Mouse (Mus musculus) midbrain, postnatal 0 days (tissue): ENCODE data around the gene Gpsm2. TPM values are rescaled to one million over a fixed set of nuclear protein-coding genes. Genes with fewer than 3 reads are reported as not detected.

Source experiments
- ATAC-seq: fragments of 200-750 bp; cut with Nextera tagmentation; 2 replicates; pipeline ENCODE4 v1.8.0; 2017; ENCODE audit warnings: moderate number of reproducible peaks, mild to moderate bottlenecking, moderate TSS enrichment, moderate library complexity; ENCODE audit not compliant: low FRiP score
- DNase-seq: peaks from one replicate; pipeline ENCODE4 v3.0.0-alpha.2; 2015; ENCODE audit warnings: low spot score
- H3K27ac ChIP-seq: fragments of 300-500 bp; sonication (generic); 2 replicates; pipeline ENCODE4 v1.5.1; 2014; ENCODE audit warnings: low read depth, mild to moderate bottlenecking, low read length, mixed read lengths
- H3K27me3 ChIP-seq: fragments of 300-500 bp; sonication (generic); 2 replicates; pipeline ENCODE4 v1.6.1; 2014; ENCODE audit warnings: low read length, control low read depth, mixed read lengths; ENCODE audit not compliant: insufficient read depth
- H3K36me3 ChIP-seq: fragments of 300-500 bp; sonication (generic); 2 replicates; pipeline ENCODE4 v1.6.1; 2014; ENCODE audit warnings: low read length, control low read depth, mixed read lengths; ENCODE audit not compliant: insufficient read depth
- H3K4me1 ChIP-seq: fragments of 300-500 bp; sonication (generic); 2 replicates; pipeline ENCODE4 v1.6.1; 2014; ENCODE audit warnings: mild to moderate bottlenecking, control low read depth, antibody characterized with exemption, low read length, mixed read lengths; ENCODE audit not compliant: insufficient read depth
- H3K4me2 ChIP-seq: fragments of 300-500 bp; sonication (generic); 2 replicates; pipeline ENCODE4 v1.6.1; 2014; ENCODE audit warnings: low read depth, mild to moderate bottlenecking, low read length, mixed read lengths; ENCODE audit not compliant: poor library complexity, severe bottlenecking
- H3K4me3 ChIP-seq: fragments of 300-500 bp; sonication (generic); 2 replicates; pipeline ENCODE4 v1.5.1; 2014; ENCODE audit warnings: low read depth, mild to moderate bottlenecking, low read length, moderate library complexity
- H3K9ac ChIP-seq: fragments of 300-500 bp; sonication (generic); replicated peaks from 2 replicates; pipeline ENCODE4 v1.6.1; 2014; ENCODE audit warnings: mild to moderate bottlenecking, low read length, moderate library complexity, mixed read lengths; ENCODE audit not compliant: poor library complexity, severe bottlenecking
- H3K9me3 ChIP-seq: fragments of 300-500 bp; sonication (generic); 2 replicates; pipeline ENCODE4 v1.6.1; 2016; ENCODE audit warnings: low read length, control low read depth
- CTCF ChIP-seq: IDR thresholded peaks from 2 replicates; pipeline ENCODE4 v1.5.1; 2016; ENCODE audit warnings: antibody characterized with exemption, mild to moderate bottlenecking
- WGBS: fragments of 180-500 bp; shearing (Covaris S2); extraction: QIAGEN DNeasy Blood & Tissue Kit; methylation state at CpG from one replicate; pipeline ENCODE4 v1.1.7; 2014; 5-methylcytosine and 5-hydroxymethylcytosine counted together
- polyA plus RNA-seq: library from polyadenylated mRNA; unstranded; fragments of >200 nt; fragmentation: Nextera tagmentation; extraction: Ambion mirVana; gene quantifications from 2 replicates; pipeline ENCODE4 v1.2.1, GENCODE M21; 2015
- total RNA-seq: library from RNA; depleted of rRNA; stranded (reverse); fragments of >200 nt; gene quantifications from 2 replicates; pipeline ENCODE4 v1.2.3, GENCODE M21; 2014; rRNA removed

Gene Gpsm2
- total and polyA plus RNA-seq, 2 experiments from 2014 or later: 10.6 to 13.3 TPM

- H3K9ac ChIP-seq: no peak overlapping the region
- no peaks in the 10 kb centered on the region for H3K4me1 ChIP-seq
- H3K4me2 ChIP-seq: no peak overlapping the region
- WGBS: 35% methylated on average over 7 of the region's 7 CpGs
- no peak for ATAC-seq
- H3K27me3 ChIP-seq: no peaks in the 10 kb centered on the region
- DNase-seq: peak; percentile 39
- no peaks in the 10 kb centered on the region for H3K9me3 ChIP-seq
- peaks cover 22% of the 10 kb centered on the region for H3K36me3 ChIP-seq
- H3K4me3 ChIP-seq: no peak overlapping the region
- no peak overlapping the region for H3K27ac ChIP-seq
- no peak for TF ChIP-seq CTCF
These were observed 76.1 kb downstream of the Gpsm2 start for GRCm38 (mm10) chr3:108646036-108646435.

DNA sequence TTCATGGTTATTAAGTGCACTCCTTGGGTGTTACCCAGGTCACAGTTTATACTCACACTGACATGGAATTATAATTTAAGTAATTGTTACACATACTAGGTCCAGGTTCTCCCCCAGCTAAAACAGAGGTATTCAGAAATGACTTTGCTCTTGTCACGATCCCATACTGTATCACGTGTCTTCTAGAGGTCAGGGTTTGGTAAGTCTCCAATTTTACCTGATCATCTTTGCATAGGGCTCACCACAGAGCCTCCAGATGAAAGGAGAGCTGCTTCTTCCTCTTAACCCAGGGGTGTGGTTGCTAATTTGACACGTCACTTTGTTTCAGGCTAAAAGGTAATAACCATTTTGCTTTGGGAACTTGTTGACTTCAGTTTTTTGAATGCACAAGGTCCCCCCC, 77.3 kb downstream of the Gpsm2 start:
- Histone ChIP-seq H3K27ac (no peak overlapping the region), H3K4me3 (no peak overlapping the region), H3K9ac (no peak overlapping the region), H3K4me2 (no peak overlapping the region), H3K27me3 (no peaks in the 10 kb centered on the region), H3K9me3 (no peaks in the 10 kb centered on the region), H3K36me3 (peaks cover 22% of the 10 kb centered on the region), H3K4me1 (no peaks in the 10 kb centered on the region)
- no peak for DNase-seq
- no peak for ATAC-seq
- WGBS: 95% methylated on average over 3 of the region's 3 CpGs
- no peak for TF ChIP-seq CTCF

- no peaks in the 10 kb centered on the region for H3K9me3 ChIP-seq
- H3K27ac ChIP-seq: no peak overlapping the region
- H3K27me3 ChIP-seq: no peaks in the 10 kb centered on the region
- no peak overlapping the region for H3K4me2 ChIP-seq
- no peak overlapping the region for H3K9ac ChIP-seq
- ATAC-seq (no peak), DNase-seq (no peak)
- H3K4me3 ChIP-seq: no peak overlapping the region
- 94% methylated on average over 4 of the region's 4 CpGs for WGBS
- no peaks in the 10 kb centered on the region for H3K4me1 ChIP-seq
- H3K36me3 ChIP-seq: peaks cover 39% of the 10 kb centered on the region
- no peak for TF ChIP-seq CTCF
These were observed 81.1 kb downstream of the Gpsm2 start for GRCm38 (mm10) chr3:108640998-108641397.

DNA sequence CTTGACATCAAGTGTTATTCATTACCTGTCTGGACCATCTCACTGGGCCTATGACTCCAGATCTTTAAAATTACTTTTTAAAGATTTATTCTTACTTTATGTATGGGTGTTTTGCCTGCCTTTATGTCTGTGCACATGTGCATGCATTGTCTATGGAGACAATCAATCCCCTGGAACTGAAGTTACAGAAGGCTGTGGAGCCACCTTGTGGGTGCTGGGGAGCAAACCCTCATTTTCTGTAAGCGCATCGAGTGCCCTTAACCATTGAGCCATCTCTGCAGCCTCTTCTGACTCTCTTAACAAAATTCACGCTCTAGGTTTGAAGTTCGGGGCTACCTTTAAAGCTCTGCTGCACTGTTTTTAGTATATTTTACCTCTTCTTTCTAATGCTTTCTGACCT, 82.7 kb downstream of the Gpsm2 start:
- Histone ChIP-seq H3K9ac (no peak overlapping the region), H3K27ac (no peak overlapping the region), H3K4me1 (no peaks in the 10 kb centered on the region), H3K9me3 (no peaks in the 10 kb centered on the region), H3K27me3 (no peaks in the 10 kb centered on the region), H3K4me3 (no peak overlapping the region), H3K36me3 (peaks cover 33% of the 10 kb centered on the region), H3K4me2 (no peak overlapping the region)
- WGBS: 69% methylated on average over 4 of the region's 4 CpGs
- no peak for ATAC-seq
- DNase-seq: peak; percentile 10
- peak; percentile 52 for TF ChIP-seq CTCF

DNA sequence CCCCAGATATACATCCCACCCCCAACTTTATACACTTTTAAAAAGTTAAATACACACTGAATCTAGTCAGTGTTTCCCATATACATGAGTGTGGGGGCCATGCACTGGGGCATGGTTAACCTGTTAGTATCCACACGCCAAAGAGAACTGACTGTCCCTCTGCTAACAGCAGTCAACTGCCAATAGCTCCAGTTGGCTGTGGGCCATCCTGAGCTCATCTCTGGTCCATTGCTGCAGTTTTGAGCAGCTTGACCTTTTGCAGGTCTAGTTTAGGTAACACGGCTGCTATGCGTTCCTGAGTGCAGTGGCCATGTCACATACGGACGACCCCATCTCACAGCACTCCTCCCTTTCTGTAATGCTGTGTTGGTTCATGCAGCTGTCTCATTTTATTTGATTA, 87.3 kb downstream of the Gpsm2 start:
- no peaks in the 10 kb centered on the region for H3K4me1 ChIP-seq
- H3K36me3 ChIP-seq: peaks cover 23% of the 10 kb centered on the region
- H3K9me3 ChIP-seq: no peaks in the 10 kb centered on the region
- H3K27me3 ChIP-seq: no peaks in the 10 kb centered on the region
- H3K4me2 ChIP-seq: no peak overlapping the region
- no peak overlapping the region for H3K9ac ChIP-seq
- WGBS: 89% methylated on average over 5 of the region's 5 CpGs
- no peak overlapping the region for H3K27ac ChIP-seq
- no peak for TF ChIP-seq CTCF
- no peak overlapping the region for H3K4me3 ChIP-seq
- no peak for DNase-seq
- ATAC-seq: no peak

Other genes with a start within 250 kb of the Gpsm2 start
- gene 1700013F07Rik, start 188.2 kb downstream of the Gpsm2 start, total RNA-seq: 2.4 and 3.4 TPM in 2 replicates
- gene 1700013F07Rik, start 188.2 kb downstream of the Gpsm2 start, polyA plus RNA-seq: 3.8 and 4.4 TPM in 2 replicates
- gene 5330417C22Rik, start 185.8 kb downstream of the Gpsm2 start, total RNA-seq: 10.1 and 16.1 TPM in 2 replicates
- gene 5330417C22Rik, start 185.8 kb downstream of the Gpsm2 start, polyA plus RNA-seq: 19.8 and 22.9 TPM in 2 replicates
- 35.6 and 50.2 TPM in 2 replicates for gene Tmem167b, start 159.8 kb downstream of the Gpsm2 start, total RNA-seq
- gene Tmem167b, start 159.8 kb downstream of the Gpsm2 start, polyA plus RNA-seq: 40.4 and 41.7 TPM in 2 replicates
- gene Taf13, start 150.6 kb downstream of the Gpsm2 start, total RNA-seq: 7.0 and 11.3 TPM in 2 replicates
- 43.2 and 44.1 TPM in 2 replicates for gene Taf13, start 150.6 kb downstream of the Gpsm2 start, polyA plus RNA-seq
- gene Wdr47, start 131.0 kb downstream of the Gpsm2 start, total RNA-seq: 77.6 and 84.9 TPM in 2 replicates
- gene Wdr47, start 131.0 kb downstream of the Gpsm2 start, polyA plus RNA-seq: 80.1 and 86.0 TPM in 2 replicates
- 39.6 and 55.3 TPM in 2 replicates for gene Clcc1, start 68.4 kb downstream of the Gpsm2 start, total RNA-seq
- gene Clcc1, start 68.4 kb downstream of the Gpsm2 start, polyA plus RNA-seq: 49.4 and 50.6 TPM in 2 replicates
- gene Aknad1, start 17.3 kb upstream of the Gpsm2 start, total RNA-seq: not detected in 2 replicates
- not detected in 2 replicates for gene Aknad1, start 17.3 kb upstream of the Gpsm2 start, polyA plus RNA-seq
- gene Stxbp3, start 118.2 kb upstream of the Gpsm2 start, total RNA-seq: 8.8 and 12.3 TPM in 2 replicates
- 10.7 and 11.7 TPM in 2 replicates for gene Stxbp3, start 118.2 kb upstream of the Gpsm2 start, polyA plus RNA-seq
- not detected in 2 replicates for gene Fndc7, start 167.7 kb upstream of the Gpsm2 start, total RNA-seq
- gene Fndc7, start 167.7 kb upstream of the Gpsm2 start, polyA plus RNA-seq: 0.09 TPM in 1 of 2 replicates, not detected in the other
- gene Prpf38b, start 189.4 kb upstream of the Gpsm2 start, total RNA-seq: 33.5 and 36.9 TPM in 2 replicates
- gene Prpf38b, start 189.4 kb upstream of the Gpsm2 start, polyA plus RNA-seq: 32.5 and 42.2 TPM in 2 replicates
- gene Henmt1, start 217.6 kb upstream of the Gpsm2 start, total RNA-seq: 1.3 and 2.3 TPM in 2 replicates
- 2.2 and 2.6 TPM in 2 replicates for gene Henmt1, start 217.6 kb upstream of the Gpsm2 start, polyA plus RNA-seq
- gene Gm9857, start 218.1 kb upstream of the Gpsm2 start, total RNA-seq: not detected in 2 replicates
- gene Gm9857, start 218.1 kb upstream of the Gpsm2 start, polyA plus RNA-seq: not detected in 2 replicates